Mouse (Mus musculus): ENCODE results near the gene Ccr9.

DNA sequence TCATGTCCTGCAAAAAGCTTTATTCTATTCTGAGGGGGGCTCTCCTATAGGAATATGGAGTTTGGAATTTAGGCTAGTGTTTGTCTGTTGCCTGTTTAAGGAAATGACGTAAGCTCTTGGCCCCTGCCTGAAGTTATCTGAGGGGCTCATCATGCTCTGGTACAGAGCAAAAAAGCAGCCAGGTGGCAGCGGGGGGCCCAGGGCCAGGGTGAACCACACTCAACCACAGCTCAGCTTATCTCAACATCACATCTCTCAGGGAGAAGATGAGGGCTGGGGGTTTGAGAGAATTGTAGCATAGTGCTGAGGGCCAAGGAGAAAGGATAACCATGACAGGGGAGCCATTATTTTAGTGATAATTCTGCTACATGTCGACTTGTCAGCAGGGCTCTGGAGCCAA lies 78.5 kb downstream of the Ccr9 start:
- TF ChIP-seq CTCF (IDR thresholded peaks at IDR 0.05; ENCODE audit: low read depth): no peak
- TF ChIP-seq EP300 (IDR thresholded peaks at IDR 0.05; ENCODE audit: low read depth): no peak

All from liver, postnatal 0 days (tissue).